Mouse (Mus musculus) kidney, adult 2 months (tissue): ENCODE results near the gene Kif15. TPM values are rescaled to one million over a fixed set of nuclear protein-coding genes. Genes with fewer than 3 reads are reported as not detected.

ENCODE experiments used
- DNase-seq: peaks from one replicate; pipeline ENCODE4 v3.0.0; 2021
- H3K27ac ChIP-seq: fragments of 200-500 bp; 2 replicates; pipeline ENCODE4 v1.5.1; 2012; ENCODE audit warnings: low read depth, low read length, control low read depth, inconsistent platforms; ENCODE audit not compliant: insufficient read depth
- H3K27me3 ChIP-seq: fragments of 200-500 bp; replicated peaks from 2 replicates; pipeline ENCODE4 v1.6.1; 2012; ENCODE audit warnings: mild to moderate bottlenecking, moderate library complexity, low read length, inconsistent platforms; ENCODE audit not compliant: control insufficient read depth, insufficient read depth
- H3K36me3 ChIP-seq: fragments of 200-500 bp; 2 replicates; pipeline ENCODE4 v1.6.1; 2012; ENCODE audit warnings: mild to moderate bottlenecking, moderate library complexity, low read length, inconsistent platforms; ENCODE audit not compliant: control insufficient read depth, insufficient read depth
- H3K4me1 ChIP-seq: fragments of 200-500 bp; 2 replicates; pipeline ENCODE4 v1.6.1; 2011; ENCODE audit warnings: low read length; ENCODE audit not compliant: control insufficient read depth, insufficient read depth
- H3K4me3 ChIP-seq: fragments of 200-500 bp; 2 replicates; pipeline ENCODE4 v1.5.1; 2011; ENCODE audit warnings: mild to moderate bottlenecking, low read depth, low read length, control low read depth; ENCODE audit not compliant: insufficient read depth
- CTCF ChIP-seq: fragments of 200-500 bp; conservative IDR thresholded peaks from 2 replicates; pipeline ENCODE4 v1.5.1; 2011; ENCODE audit warnings: low read depth, mild to moderate bottlenecking, control low read depth, low read length, moderate library complexity, mixed read lengths; ENCODE audit not compliant: insufficient read depth, insufficient read length
- POLR2A ChIP-seq: fragments of 200-500 bp; IDR thresholded peaks from one replicate; pipeline ENCODE4 v1.6.1; 2011; ENCODE audit warnings: low read depth, low read length, control low read depth
- WGBS: fragments of 180-500 bp; shearing (Covaris S2); methylation state at CpG from one replicate; pipeline ENCODE4 v1.1.7; 2018; 5-methylcytosine and 5-hydroxymethylcytosine counted together
- polyA plus RNA-seq: library from polyadenylated mRNA; depleted of rRNA; stranded (reverse); fragments of >200 nt; gene quantifications from 2 replicates; pipeline ENCODE4 v1.2.3, GENCODE M21; 2012

The Kif15 gene
- polyA plus RNA-seq, 1 experiment: 0.53 TPM

GRCm38 (mm10) chr9:122998406-122999192, 47.8 kb downstream of the Kif15 start:
- H3K36me3 ChIP-seq: no peaks in the 10 kb centered on the region
- DNase-seq: no peak
- no peaks in the 10 kb centered on the region for H3K4me1 ChIP-seq
- no peaks in the 10 kb centered on the region for H3K27me3 ChIP-seq
- no peak overlapping the region for H3K4me3 ChIP-seq
- 93% methylated on average over 10 of the region's 10 CpGs for WGBS
- TF ChIP-seq POLR2A (no peak), CTCF (no peak)
- H3K27ac ChIP-seq: no peak overlapping the region

- no peaks in the 10 kb centered on the region for H3K36me3 ChIP-seq
Observed at GRCm38 (mm10) chr9:122999193-122999586, 48.3 kb downstream of the Kif15 start.

GRCm38 (mm10) chr9:123004718-123005117, 53.9 kb downstream of the Kif15 start:
- TF ChIP-seq POLR2A (no peak), CTCF (no peak)
- DNase-seq: no peak
- H3K4me1 ChIP-seq: no peaks in the 10 kb centered on the region
- no peaks in the 10 kb centered on the region for H3K27me3 ChIP-seq
- no peak overlapping the region for H3K4me3 ChIP-seq
- 100% methylated on average over 2 of the region's 2 CpGs for WGBS
- H3K27ac ChIP-seq: no peak overlapping the region
- no peaks in the 10 kb centered on the region for H3K36me3 ChIP-seq

More at GRCm38 (mm10) chr9:122999193-122999586, 48.3 kb downstream of the Kif15 start:
- 94% methylated on average over 4 of the region's 4 CpGs for WGBS
- no peak for DNase-seq
- no peaks in the 10 kb centered on the region for H3K4me1 ChIP-seq
- no peak overlapping the region for H3K27ac ChIP-seq
- TF ChIP-seq POLR2A (no peak), CTCF (no peak)
- no peaks in the 10 kb centered on the region for H3K27me3 ChIP-seq
- no peak overlapping the region for H3K4me3 ChIP-seq

GRCm38 (mm10) chr9:123006071-123006470, 55.2 kb downstream of the Kif15 start:
- Histone ChIP-seq H3K4me3 (no peak overlapping the region), H3K27ac (no peak overlapping the region), H3K36me3 (no peaks in the 10 kb centered on the region), H3K4me1 (no peaks in the 10 kb centered on the region), H3K27me3 (no peaks in the 10 kb centered on the region)
- DNase-seq: no peak
- TF ChIP-seq POLR2A: no peak
- no peak; the same call in 1 of the 2 replicates for TF ChIP-seq CTCF
- whole genome bisulfite sequencing: 64% methylated on average over 6 of the region's 6 CpGs

GRCm38 (mm10) chr9:123020995-123021631, 70.3 kb downstream of the Kif15 start, which contains the start of gene Tmem42:
Gene Tmem42 (plus strand): TSS chr9:123021326.
- WGBS: under 1% methylated on average over 57 of the region's 69 CpGs
- Histone ChIP-seq H3K27ac (peak within 1 kb of the TSS; percentile 19), H3K4me1 (peaks cover 7% of the 10 kb centered on the region; the same call in 1 of the 2 replicates), H3K36me3 (no peaks in the 10 kb centered on the region), H3K27me3 (no peaks in the 10 kb centered on the region), H3K4me3 (peak within 1 kb of the TSS; percentile 79)
- DNase-seq: peak; percentile 93
- TF ChIP-seq CTCF: 0 out of 2 replicates have a peak, but pooled peaks have one; percentile 6
- no peak for TF ChIP-seq POLR2A

- Histone ChIP-seq H3K27ac (no peak overlapping the region), H3K4me3 (peak overlapping the region; percentile 67), H3K36me3 (no peaks in the 10 kb centered on the region), H3K27me3 (no peaks in the 10 kb centered on the region), H3K4me1 (peaks cover 7% of the 10 kb centered on the region; the same call in 1 of the 2 replicates)
- no peak for DNase-seq
- no peak for TF ChIP-seq CTCF
- TF ChIP-seq POLR2A: no peak
- WGBS: 36% methylated on average over 18 of the region's 24 CpGs
Observed at GRCm38 (mm10) chr9:123021636-123022379, 71.0 kb downstream of the Kif15 start.

GRCm38 (mm10) chr9:123024201-123024600, 73.4 kb downstream of the Kif15 start:
- no peak for DNase-seq
- Histone ChIP-seq H3K36me3 (no peaks in the 10 kb centered on the region), H3K4me3 (no peak overlapping the region), H3K4me1 (peaks cover 7% of the 10 kb centered on the region; the same call in 1 of the 2 replicates), H3K27ac (no peak overlapping the region), H3K27me3 (no peaks in the 10 kb centered on the region)
- WGBS: 81% methylated on average over 2 of the region's 2 CpGs
- no peak for TF ChIP-seq CTCF
- TF ChIP-seq POLR2A: no peak
